Mouse (Mus musculus) monocyte, adult 5-6 weeks (primary cell): ENCODE results near the gene Pi4k2b. TPM values are rescaled to one million over a fixed set of nuclear protein-coding genes. Genes with fewer than 3 reads are reported as not detected.

ENCODE experiments used
- total RNA-seq: library from RNA; stranded (forward); fragments of 200-1000, 200-491, 200-594 nt; gene quantifications from 3 replicates; pipeline ENCODE4 v1.2.3, GENCODE M21; 2017

Pi4k2b gene
- total RNA-seq, 1 experiment from 2014 or later = 27.5 TPM

Other genes starting within 250 kb of the Pi4k2b start
- 0.10 TPM in 1 of 3 replicates, not detected in the others for gene Lgi2, start 175.1 kb upstream of the Pi4k2b start, total RNA-seq
- gene Sepsecs, start 71.9 kb upstream of the Pi4k2b start, total RNA-seq = 8.8 to 16.1 TPM (median 10.9 TPM) in 3 replicates
- 7.8 to 21.0 TPM (median 10.4 TPM) in 3 replicates for gene Zcchc4, start 33.8 kb downstream of the Pi4k2b start, total RNA-seq
- gene Anapc4, start 92.4 kb downstream of the Pi4k2b start, total RNA-seq = 44.5 to 78.4 TPM (median 70.0 TPM) in 3 replicates